Mouse (Mus musculus): ENCODE data around the gene Nkpd1.

The Nkpd1 gene

DNA sequence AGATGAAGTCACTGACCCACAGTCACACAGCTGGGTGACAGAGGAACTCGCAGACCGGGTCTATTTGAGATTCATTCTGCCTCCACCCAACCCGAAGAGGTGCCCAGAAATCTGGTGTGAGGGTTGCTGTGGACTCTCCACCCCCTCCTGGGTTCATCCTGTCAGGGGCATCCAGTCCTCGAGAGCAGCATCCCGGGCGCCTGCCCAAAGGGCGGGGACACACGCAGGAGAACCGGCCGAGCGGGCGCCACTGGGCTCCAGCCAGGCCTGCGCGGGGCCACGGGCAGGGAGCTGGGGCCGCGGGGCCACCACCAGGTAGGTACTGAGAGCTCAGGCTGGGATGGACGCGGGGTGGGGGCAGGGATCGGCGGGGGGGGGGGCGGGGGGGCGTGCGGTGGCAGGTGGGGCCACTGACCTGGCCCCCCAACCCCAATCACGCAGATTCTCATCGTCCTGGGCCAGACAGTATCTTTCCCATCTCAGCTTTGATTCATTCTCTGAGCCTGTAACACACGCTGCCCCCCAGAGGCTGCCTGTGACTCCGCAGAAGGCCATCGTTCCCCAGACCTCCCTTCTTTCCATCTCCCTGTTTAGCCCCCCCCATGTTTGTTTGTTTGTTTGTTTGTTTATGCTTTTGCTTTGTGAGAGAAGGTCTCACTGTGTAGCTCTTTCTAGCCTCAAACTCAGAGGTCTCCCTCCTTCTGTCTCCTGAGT lies at the start of gene Nkpd1:
Gene Nkpd1, plus strand, starts transcription at position 187 of the 714 bp plus-strand sequence.
- DNase-seq (ENCODE audit: low spot score) = no peak

DNA sequence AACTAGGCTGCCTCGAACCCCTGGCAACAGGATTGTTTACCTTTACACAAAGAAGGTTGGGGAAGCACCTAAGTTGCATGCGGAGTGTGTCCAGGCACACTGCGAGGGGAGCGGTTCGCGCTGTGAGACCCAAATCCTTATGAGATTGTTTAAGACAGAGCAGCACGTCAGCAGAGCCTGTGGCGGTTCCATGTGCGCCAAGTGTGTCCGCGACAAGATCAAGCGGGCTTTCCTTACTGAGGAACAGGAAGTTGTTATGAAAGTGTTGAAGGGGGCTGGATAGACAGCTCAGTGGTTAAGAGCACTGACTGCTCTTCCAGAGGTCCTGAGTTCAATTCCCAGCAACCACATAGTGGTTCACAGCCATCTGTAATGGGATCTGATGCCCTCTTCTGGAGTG lies 49.4 kb upstream of the Nkpd1 start:
- DNase-seq (ENCODE audit: low spot score) = no peak

- no peak for DNase-seq (ENCODE audit: low spot score)
Observed at GRCm38 (mm10) chr7:19469404-19469803, 48.2 kb upstream of the Nkpd1 start.

DNA sequence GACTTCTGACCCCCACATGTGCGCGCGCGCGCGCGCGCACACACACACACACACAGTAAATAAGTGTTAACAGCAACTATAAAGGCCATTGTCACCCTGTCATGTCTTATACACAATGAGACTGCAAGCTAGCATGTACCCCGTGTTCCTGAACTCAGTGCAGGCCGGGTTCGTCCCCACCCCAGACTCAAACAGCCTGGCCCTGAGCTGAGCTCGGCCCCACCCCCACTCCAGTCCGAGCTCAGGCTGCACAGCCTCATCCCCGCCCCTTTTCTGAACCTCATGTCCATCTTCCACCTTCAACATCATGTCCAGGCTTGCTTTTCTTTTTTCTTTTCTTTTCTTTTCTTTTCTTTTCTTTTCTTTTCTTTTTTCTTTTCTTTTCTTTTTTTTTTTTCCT lies 47.3 kb upstream of the Nkpd1 start:
- DNase-seq (ENCODE audit: low spot score) = no peak

- DNase-seq (ENCODE audit: low spot score) = no peak
Observed at GRCm38 (mm10) chr7:19472403-19472802, 45.2 kb upstream of the Nkpd1 start.

GRCm38 (mm10) chr7:19473875-19474443 lies 43.7 kb upstream of the Nkpd1 start:
- DNase-seq (ENCODE audit: low spot score) = peak; percentile 57

GRCm38 (mm10) chr7:19477084-19477483 lies 40.6 kb upstream of the Nkpd1 start:
- DNase-seq (ENCODE audit: low spot score) = no peak

- no peak for DNase-seq (ENCODE audit: low spot score)
Observed at GRCm38 (mm10) chr7:19477624-19478384, 39.8 kb upstream of the Nkpd1 start.

DNA sequence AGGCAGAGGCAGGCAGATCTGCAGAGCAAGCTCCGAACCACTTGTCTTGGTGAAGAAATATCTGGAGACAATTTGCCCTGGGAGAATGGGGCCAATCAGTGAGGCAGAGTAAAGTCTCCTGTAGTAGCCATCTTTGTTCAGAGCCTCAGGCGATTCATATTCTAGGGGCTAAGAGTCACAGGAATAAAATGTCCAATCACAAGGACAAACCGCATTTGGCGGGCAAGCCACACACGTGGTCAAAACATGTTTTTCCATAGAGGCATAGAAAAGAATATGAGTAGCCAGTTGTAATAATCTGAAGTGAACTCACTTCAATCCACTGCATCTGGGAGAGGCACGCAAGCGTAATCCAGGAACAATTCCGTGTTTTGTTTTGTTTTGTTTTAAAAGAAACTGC lies 34.4 kb upstream of the Nkpd1 start:
- DNase-seq (ENCODE audit: low spot score) = no peak

- no peak for DNase-seq (ENCODE audit: low spot score)
Observed at GRCm38 (mm10) chr7:19485488-19485887, 32.1 kb upstream of the Nkpd1 start.

DNA sequence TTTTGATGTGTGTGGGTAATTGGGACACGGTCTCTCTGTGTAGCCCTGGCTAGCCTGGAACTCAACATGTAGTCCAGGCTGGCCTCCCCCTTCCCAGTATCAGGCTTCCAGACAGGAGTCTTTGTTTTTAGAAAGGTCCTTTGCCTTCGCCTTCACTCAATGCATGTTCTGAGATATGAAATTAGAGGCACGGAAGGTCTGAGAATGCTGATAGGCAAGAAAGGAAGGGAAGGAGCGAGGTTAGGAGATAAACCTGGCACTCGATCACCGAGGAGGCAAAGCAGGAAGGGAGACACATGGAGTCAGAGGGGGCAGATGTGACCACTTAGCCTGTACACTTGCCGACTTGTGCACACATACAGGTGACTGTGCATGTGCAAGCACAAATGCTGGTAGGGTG lies 31.1 kb upstream of the Nkpd1 start:
- DNase-seq (ENCODE audit: low spot score) = no peak

DNA sequence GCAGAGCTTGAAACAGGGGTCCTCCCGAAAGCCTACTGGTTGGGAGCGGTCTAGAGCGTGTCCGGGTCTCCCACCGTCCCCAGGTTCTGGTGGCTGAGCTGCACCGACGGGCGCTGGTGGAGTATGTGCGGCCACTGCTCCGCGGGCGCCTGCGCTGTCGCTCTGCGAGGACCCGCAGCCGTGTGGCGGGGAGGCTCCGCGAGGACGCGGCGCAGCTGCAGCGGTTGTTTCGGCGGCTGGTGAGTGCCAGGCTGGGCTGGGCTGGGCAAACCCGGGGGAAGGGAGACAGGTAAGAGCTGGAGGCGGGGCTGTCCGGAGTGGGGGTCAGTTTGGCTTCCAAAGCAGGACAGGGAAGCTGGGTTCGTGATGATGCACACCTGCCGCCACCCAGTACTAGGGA lies 28.1 kb upstream of the Nkpd1 start:
- no peak for DNase-seq (ENCODE audit: low spot score)

GRCm38 (mm10) chr7:19491731-19492130 lies 25.9 kb upstream of the Nkpd1 start:
- no peak for DNase-seq (ENCODE audit: low spot score)

DNA sequence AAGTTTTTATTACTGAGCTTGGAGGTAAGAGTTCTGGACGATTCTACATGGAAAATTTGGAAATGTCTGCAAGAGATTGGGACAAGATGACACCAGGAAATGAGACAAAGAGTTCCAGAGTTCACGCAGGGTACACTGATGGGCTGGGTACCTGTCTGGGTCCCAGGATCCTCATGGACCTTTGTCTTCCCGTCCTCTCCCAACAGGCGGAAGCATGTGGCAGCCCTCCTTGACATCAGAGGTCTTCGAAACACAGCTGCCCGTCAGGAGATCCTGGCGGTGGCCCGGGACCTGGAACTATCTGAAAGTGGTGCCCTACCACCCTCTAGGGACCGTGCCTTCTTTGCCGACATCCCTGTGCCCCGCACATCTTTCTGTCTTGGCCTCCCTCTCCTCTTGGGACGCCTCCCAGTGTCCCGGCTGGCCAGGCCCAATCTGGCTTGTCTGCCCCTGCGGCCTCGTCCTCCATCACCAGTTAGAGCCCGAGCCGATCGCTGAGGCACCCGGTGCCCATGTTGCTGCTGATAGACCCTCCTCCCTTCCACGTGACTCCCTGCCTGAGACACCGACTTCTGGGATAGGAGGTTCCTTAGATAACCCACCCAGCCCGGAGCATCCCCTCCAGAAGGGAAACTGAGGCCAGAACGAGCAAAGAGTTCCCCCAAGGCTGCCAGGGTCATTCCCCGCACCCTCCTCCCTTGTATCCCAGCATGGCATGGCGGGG lies 22.7 kb upstream of the Nkpd1 start:
- no peak for DNase-seq (ENCODE audit: low spot score)

GRCm38 (mm10) chr7:19495521-19496213 lies 22.0 kb upstream of the Nkpd1 start:
- no peak for DNase-seq (ENCODE audit: low spot score)

DNA sequence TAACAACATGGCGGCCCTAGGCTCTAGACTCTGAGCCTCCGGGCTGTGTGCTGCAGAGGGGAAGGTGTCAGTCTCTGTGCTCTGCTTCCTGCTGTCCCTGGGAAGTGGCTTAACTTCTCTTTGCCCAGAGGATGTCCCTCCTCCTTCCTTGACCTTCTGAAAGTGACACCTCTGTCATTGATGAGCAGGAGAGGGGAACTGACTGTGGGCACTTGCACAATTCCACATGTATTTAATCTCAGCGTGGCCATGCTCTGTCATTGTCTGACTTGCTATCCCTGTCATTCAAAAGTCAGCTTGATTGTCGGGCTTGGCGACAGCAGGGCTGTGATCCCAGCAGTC lies 21.5 kb upstream of the Nkpd1 start:
- no peak for DNase-seq (ENCODE audit: low spot score)

DNA sequence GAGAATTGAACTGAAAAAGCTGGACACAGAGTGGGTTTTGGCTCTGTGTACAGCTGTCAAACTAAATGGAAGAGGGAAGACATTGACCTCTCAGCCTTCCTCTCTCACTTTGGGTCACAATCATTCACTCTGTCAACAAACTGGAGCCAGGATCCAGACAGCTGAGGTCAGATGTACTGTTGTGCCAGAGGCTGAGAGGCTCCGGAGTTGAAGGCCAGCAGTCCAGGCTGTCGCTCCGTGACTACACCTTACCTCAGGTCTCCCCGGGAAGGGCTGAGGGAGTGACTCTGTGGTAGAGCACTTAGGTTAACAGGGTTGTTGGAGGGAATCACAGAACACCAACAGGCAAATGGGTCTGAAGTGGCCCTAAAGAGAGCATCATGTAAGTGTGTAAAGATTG lies 19.3 kb upstream of the Nkpd1 start:
- DNase-seq (ENCODE audit: low spot score) = no peak

GRCm38 (mm10) chr7:19500420-19501363 lies 16.9 kb upstream of the Nkpd1 start:
- no peak for DNase-seq (ENCODE audit: low spot score)

DNA sequence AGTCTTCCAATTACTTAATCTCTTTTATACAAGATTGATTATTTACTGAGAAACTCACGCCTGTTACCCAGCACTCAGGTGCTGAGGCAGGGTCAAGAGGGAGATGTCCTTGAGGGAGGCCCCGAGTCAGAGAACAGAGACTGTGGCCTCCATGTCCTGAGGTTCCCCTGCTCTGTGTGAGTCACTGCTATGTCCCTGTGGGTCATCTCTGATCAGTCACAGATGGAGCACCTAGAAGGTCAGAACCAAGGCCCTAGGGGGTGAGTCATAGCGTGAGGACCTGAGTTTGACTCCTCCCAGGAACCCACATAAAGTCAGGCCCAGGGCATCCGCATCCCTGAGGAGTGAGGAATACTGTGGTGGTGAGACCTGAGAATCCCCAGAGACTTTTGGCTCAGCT lies 16.0 kb upstream of the Nkpd1 start:
- DNase-seq (ENCODE audit: low spot score) = no peak

DNA sequence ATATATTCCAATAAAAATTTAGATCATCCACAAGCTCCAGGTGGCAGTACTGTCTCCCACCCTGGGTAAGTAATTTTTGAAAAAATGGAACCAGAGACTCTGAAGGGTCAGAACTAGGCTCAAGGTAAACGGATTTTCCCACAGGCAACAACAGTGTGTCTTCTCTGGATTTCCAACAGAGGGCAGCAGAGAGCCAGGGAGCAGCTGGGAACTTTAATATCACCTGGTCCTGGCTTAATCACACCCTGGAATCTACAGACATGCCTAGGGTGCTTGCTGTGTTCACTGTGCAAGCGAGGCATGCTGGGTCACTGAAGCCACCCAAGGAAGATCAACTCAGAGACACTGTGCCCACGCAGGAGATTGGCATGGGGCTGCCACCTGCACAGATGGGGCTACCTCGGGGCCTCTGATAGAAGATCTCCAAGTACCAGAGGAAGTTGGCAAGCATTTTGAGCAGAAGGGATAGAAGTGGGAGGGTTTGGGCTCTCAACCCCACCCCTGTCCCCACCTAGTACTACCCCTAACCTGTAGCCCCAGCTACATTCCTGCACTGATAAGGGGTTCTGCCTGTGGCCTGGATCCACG lies 14.1 kb upstream of the Nkpd1 start:
- DNase-seq (ENCODE audit: low spot score) = no peak

GRCm38 (mm10) chr7:19506326-19506725 lies 11.3 kb upstream of the Nkpd1 start:
- DNase-seq (ENCODE audit: low spot score) = no peak
